Mouse (Mus musculus): ENCODE measurements around the gene Dapk2. TPM values are rescaled to one million over a fixed set of nuclear protein-coding genes. Genes with fewer than 3 reads are reported as not detected.

Gene Dapk2
- polyA plus RNA-seq, 1 experiment from 2014 or later: 23.4 TPM

DNA sequence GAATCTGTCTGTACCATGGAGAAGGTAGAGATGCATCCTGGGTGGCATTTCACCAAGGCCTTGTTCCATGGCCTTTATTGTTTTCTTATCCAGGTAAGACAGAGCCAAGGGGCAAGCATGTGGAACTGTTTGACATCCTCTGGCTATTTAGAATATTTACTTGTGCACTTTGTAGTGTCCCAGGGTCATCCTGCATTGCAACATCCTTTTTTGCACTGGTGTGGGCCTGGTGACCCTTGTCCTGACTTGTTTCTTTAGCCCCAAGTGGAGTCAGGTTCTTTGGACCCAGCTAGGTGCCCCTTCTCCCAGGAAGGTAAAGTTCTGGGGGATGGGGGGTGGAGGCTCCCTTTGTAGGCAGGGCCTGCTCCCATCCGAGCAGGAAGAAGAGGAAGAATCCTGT, 20.0 kb downstream of the Dapk2 start:
- peaks cover 73% of the 10 kb centered on the region for H3K4me1 ChIP-seq (ENCODE audit: insufficient read depth)
- H3K36me3 ChIP-seq (replicated peaks; ENCODE audit: insufficient read depth, low read length): peaks cover 8% of the 10 kb centered on the region
- ATAC-seq: peak; percentile 7; the same call in 1 of the 2 replicates
- no peak overlapping the region for H3K4me2 ChIP-seq (ENCODE audit: low read depth, low read length)
- no peaks in the 10 kb centered on the region for H3K27me3 ChIP-seq (ENCODE audit: insufficient read depth, low read length)
- no peaks in the 10 kb centered on the region for H3K9me3 ChIP-seq (ENCODE audit: low read length)
- no peak overlapping the region for H3K4me3 ChIP-seq (ENCODE audit: low read depth, low read length)
- peak overlapping the region; percentile 95 for H3K27ac ChIP-seq (ENCODE audit: low read depth)
- WGBS (ENCODE audit: insufficient replicate concordance): 50% methylated on average over 1 of the region's 1 CpGs
- no peak overlapping the region for H3K9ac ChIP-seq (replicated peaks)
- DNase-seq: no peak
- TF ChIP-seq CTCF (IDR thresholded peaks at IDR 0.05; ENCODE audit: low read depth): no peak
- TF ChIP-seq EP300 (IDR thresholded peaks at IDR 0.05; ENCODE audit: low read depth): peak; percentile 38; the same call in 1 of the 2 replicates

DNA sequence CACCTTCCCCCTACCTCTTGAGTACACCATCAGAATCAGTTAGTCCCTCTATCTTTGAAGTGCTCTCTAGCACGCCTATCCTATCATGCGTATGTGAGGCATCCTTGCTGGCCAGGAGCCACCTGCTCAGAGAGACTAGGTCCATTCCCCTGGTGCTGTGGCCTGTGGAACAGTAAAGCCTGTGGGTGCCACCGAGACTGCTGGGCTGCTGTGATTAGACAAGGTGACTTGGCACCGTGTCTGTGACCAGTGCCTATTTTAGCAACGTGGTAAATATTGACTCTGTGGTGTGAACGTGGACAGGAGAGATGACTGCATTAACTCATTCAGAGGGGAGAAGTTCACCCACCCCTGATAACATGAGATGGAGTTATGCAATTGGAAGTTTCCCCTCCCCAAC, 21.8 kb downstream of the Dapk2 start:
- ATAC-seq (peak; percentile 76), DNase-seq (peak; percentile 76)
- Histone ChIP-seq H3K27me3 (ENCODE audit: insufficient read depth, low read length) (no peaks in the 10 kb centered on the region), H3K4me2 (ENCODE audit: low read depth, low read length) (peak overlapping the region; percentile 34; the same call in 1 of the 2 replicates), H3K9me3 (ENCODE audit: low read length) (no peaks in the 10 kb centered on the region), H3K36me3 (replicated peaks; ENCODE audit: insufficient read depth, low read length) (no peaks in the 10 kb centered on the region; the same call in 1 of the 2 replicates), H3K4me3 (ENCODE audit: low read depth, low read length) (no peak overlapping the region), H3K27ac (ENCODE audit: low read depth) (peak overlapping the region; percentile 95), H3K4me1 (ENCODE audit: insufficient read depth) (peaks cover 87% of the 10 kb centered on the region), H3K9ac (replicated peaks) (peak overlapping the region; percentile 38; the same call in 1 of the 2 replicates)
- 42% methylated on average over 6 of the region's 6 CpGs for WGBS (ENCODE audit: insufficient replicate concordance)
- peak; percentile 95 for TF ChIP-seq EP300 (IDR thresholded peaks at IDR 0.05; ENCODE audit: low read depth)
- TF ChIP-seq CTCF (IDR thresholded peaks at IDR 0.05; ENCODE audit: low read depth): no peak

DNA sequence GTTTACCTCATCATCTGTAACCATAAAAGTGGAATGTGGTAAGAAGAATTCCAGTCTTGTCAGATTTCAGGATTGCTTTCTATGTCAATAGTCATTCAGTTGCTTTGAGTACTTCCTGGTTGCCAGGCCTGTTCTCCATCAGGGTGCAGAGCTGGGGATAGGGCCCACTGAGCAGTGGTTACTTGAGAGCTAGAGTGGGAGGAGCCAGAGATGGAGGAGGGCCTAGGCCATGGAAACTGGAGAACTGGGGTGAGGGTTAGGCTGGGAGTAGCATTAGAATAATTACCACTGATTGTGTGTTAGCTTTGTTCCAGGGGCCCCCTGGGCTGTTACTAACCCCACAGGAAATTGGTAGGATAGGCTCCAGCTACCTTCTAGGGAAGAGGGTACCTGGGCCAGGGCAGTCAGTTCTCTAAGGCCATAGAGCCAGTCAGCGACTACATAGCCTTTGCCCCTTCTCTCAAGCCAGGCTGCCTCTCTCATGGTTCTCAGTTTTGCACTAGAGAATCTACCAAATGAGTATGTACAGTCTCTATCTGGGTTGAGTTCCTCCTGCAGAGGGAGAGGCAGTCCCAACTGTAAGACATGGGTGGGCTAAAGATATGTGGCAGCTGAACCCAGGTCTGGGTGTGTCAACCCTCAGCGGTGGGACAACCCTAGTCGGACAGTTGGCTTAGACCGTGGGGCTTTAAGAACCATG, 23.3 kb downstream of the Dapk2 start:
- Histone ChIP-seq H3K27ac (ENCODE audit: low read depth) (peak overlapping the region; percentile 95), H3K4me2 (ENCODE audit: low read depth, low read length) (peak overlapping the region; percentile 59), H3K36me3 (replicated peaks; ENCODE audit: insufficient read depth, low read length) (no peaks in the 10 kb centered on the region; the same call in 1 of the 2 replicates), H3K9me3 (ENCODE audit: low read length) (no peaks in the 10 kb centered on the region), H3K9ac (replicated peaks) (peak overlapping the region; percentile 53), H3K4me3 (ENCODE audit: low read depth, low read length) (no peak overlapping the region), H3K27me3 (ENCODE audit: insufficient read depth, low read length) (no peaks in the 10 kb centered on the region), H3K4me1 (ENCODE audit: insufficient read depth) (peaks cover 94% of the 10 kb centered on the region)
- 57% methylated on average over 4 of the region's 4 CpGs for WGBS (ENCODE audit: insufficient replicate concordance)
- ATAC-seq (peak; percentile 33), DNase-seq (peak; percentile 54)
- no peak for TF ChIP-seq EP300 (IDR thresholded peaks at IDR 0.05; ENCODE audit: low read depth)
- TF ChIP-seq CTCF (IDR thresholded peaks at IDR 0.05; ENCODE audit: low read depth): 0 out of 2 replicates have a peak, but pooled peaks have one; percentile 5

DNA sequence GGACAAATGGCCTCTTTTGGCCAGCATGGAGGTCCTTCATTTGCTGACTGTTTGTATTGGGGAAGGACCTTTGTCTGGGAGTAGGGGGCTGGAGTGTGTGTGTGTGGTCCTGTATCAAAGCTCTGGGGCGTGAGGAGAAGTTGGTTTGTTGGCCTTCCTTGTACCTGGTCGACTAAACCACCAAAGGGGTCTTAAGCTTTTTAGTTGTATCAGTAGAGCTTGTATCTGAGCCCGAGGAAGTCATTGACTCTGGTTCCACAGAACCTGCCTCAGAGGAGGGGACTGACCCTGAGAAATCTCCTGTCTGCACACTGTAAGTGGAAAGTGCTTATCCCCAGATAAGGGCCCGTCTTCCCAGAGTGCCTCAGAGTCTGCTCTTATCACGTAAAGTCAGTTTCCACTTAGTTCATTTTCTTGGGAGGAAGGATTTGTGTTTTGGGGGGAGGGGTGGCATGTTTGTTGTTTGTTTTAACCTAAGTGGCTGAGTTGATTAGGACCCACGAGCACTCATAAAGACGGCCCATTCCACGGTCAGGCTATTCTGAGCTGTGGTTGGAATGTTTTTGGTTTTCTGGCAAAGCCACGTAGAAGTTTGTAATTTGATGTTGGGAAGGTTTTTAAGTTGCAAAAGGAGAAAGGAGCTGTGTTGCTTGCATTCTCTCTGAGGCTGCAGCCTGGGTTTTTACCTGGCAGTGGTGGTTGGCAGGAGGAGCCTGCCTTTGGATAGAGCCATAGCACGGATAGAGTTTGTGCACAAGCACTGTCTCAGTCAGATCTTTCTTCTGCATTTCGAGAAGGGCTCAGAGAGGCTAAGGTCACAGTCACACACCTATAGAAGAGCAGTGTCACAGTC, 24.0 kb downstream of the Dapk2 start:
- Histone ChIP-seq H3K27ac (ENCODE audit: low read depth) (peak overlapping the region; percentile 95), H3K4me2 (ENCODE audit: low read depth, low read length) (peak overlapping the region; percentile 59), H3K4me1 (ENCODE audit: insufficient read depth) (peaks cover 97% of the 10 kb centered on the region), H3K9ac (replicated peaks) (peak overlapping the region; percentile 53), H3K36me3 (replicated peaks; ENCODE audit: insufficient read depth, low read length) (no peaks in the 10 kb centered on the region; the same call in 1 of the 2 replicates), H3K4me3 (ENCODE audit: low read depth, low read length) (no peak overlapping the region), H3K27me3 (ENCODE audit: insufficient read depth, low read length) (no peaks in the 10 kb centered on the region), H3K9me3 (ENCODE audit: low read length) (no peaks in the 10 kb centered on the region)
- DNase-seq: peak; percentile 62
- peak; percentile 83 for ATAC-seq
- 38% methylated on average over 11 of the region's 11 CpGs for WGBS (ENCODE audit: insufficient replicate concordance)
- TF ChIP-seq CTCF (IDR thresholded peaks at IDR 0.05; ENCODE audit: low read depth): no peak
- TF ChIP-seq EP300 (IDR thresholded peaks at IDR 0.05; ENCODE audit: low read depth): peak; percentile 100

DNA sequence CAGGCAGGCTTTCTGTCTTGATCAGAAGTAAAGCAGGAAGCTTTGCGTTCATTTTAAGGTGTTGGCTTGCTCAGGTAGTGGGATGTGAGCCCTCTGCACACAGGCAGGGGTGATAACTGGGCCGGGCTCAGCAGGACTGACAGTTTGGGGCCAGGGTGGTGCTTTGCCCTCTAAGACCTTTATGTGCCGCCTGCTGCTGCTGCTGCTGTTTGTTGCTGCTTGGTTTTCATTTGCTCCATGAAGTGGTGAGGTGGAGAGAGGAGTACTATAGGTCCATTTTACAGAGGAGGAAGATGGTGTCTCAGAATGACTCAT, 24.6 kb downstream of the Dapk2 start:
- DNase-seq (no peak), ATAC-seq (no peak)
- Histone ChIP-seq H3K36me3 (replicated peaks; ENCODE audit: insufficient read depth, low read length) (no peaks in the 10 kb centered on the region; the same call in 1 of the 2 replicates), H3K9ac (replicated peaks) (peak overlapping the region; percentile 53; the same call in 1 of the 2 replicates), H3K27me3 (ENCODE audit: insufficient read depth, low read length) (no peaks in the 10 kb centered on the region), H3K4me3 (ENCODE audit: low read depth, low read length) (no peak overlapping the region), H3K27ac (ENCODE audit: low read depth) (peak overlapping the region; percentile 95), H3K4me1 (ENCODE audit: insufficient read depth) (peaks cover 97% of the 10 kb centered on the region), H3K9me3 (ENCODE audit: low read length) (no peaks in the 10 kb centered on the region), H3K4me2 (ENCODE audit: low read depth, low read length) (peak overlapping the region; percentile 59)
- TF ChIP-seq CTCF (IDR thresholded peaks at IDR 0.05; ENCODE audit: low read depth) (no peak), EP300 (IDR thresholded peaks at IDR 0.05; ENCODE audit: low read depth) (no peak)
- 39% methylated on average over 3 of the region's 3 CpGs for WGBS (ENCODE audit: insufficient replicate concordance)

DNA sequence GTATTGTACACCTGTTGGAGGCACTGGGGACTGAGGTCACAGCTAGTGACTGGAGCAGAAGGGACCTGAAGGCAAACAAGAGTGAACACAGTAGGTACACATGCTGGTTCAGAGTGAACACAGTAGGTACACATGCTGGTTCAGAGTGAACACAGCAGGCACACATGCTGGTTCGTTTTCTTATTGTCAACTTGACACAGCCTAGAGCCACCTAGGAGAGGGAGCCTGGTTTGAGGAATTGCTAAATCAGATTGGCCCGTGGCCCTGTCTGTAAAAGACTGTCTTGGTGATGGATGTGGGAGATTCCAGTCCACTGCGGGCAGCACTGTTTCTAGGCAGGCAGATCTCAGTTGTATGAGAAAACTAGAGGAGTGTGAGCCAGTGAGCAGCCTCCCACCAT, 25.0 kb downstream of the Dapk2 start:
- DNase-seq (no peak), ATAC-seq (no peak)
- no peaks in the 10 kb centered on the region for H3K9me3 ChIP-seq (ENCODE audit: low read length)
- H3K36me3 ChIP-seq (replicated peaks; ENCODE audit: insufficient read depth, low read length): no peaks in the 10 kb centered on the region; the same call in 1 of the 2 replicates
- H3K4me1 ChIP-seq (ENCODE audit: insufficient read depth): peaks cover 94% of the 10 kb centered on the region
- peak overlapping the region; percentile 53; the same call in 1 of the 2 replicates for H3K9ac ChIP-seq (replicated peaks)
- peak overlapping the region; percentile 59 for H3K4me2 ChIP-seq (ENCODE audit: low read depth, low read length)
- peak overlapping the region; percentile 95 for H3K27ac ChIP-seq (ENCODE audit: low read depth)
- no peaks in the 10 kb centered on the region for H3K27me3 ChIP-seq (ENCODE audit: insufficient read depth, low read length)
- no peak for TF ChIP-seq CTCF (IDR thresholded peaks at IDR 0.05; ENCODE audit: low read depth)
- no peak for TF ChIP-seq EP300 (IDR thresholded peaks at IDR 0.05; ENCODE audit: low read depth)
- no peak overlapping the region for H3K4me3 ChIP-seq (ENCODE audit: low read depth, low read length)
- WGBS (ENCODE audit: insufficient replicate concordance): 62% methylated on average over 3 of the region's 3 CpGs
